Comparison of ENCODE assay signal across 9 mouse cellular contexts in genomic region chr9:21426525-21426924, GRCm38 (mm10). TPM values are rescaled to one million over a fixed set of nuclear protein-coding genes. Genes with fewer than 3 reads are reported as not detected.
DNase-seq lines count a peak whose midpoint lies in the region; ATAC-seq and TF ChIP-seq lines count a peak whose summit lies in the region.
"Had no signal": no experiment of that assay in that cellular context is flagged by ENCODE, and none has a peak within 500 bp of the region (broad histone marks: within the 10 kb centered on the region; RNA-seq: fewer than 3 reads in every experiment).

No protein-coding gene starts in this region.

- peak overlapping the region; percentile 41 for H3K4me3 ChIP-seq in cerebellum, adult 2 months (replicated peaks; ENCODE audit: insufficient read depth, low read depth, low read length)
- H3K4me3 ChIP-seq in liver, embryonic 11.5 days (ENCODE audit: low read depth, low read length) = peak overlapping the region; percentile 81
- H3K4me3 ChIP-seq in limb, embryonic 11.5 days (ENCODE audit: low read depth, low read length) = 0 out of 2 replicates have a peak overlapping the region, but pooled peaks have one; percentile 96
- H3K4me3 ChIP-seq in neural tube, embryonic 15.5 days (replicated peaks) = peak overlapping the region; percentile 97
- no peak overlapping the region for H3K4me3 ChIP-seq in left cerebral cortex, adult 2 months

- H3K36me3 ChIP-seq in liver, embryonic 11.5 days (ENCODE audit: control insufficient read depth, insufficient read depth, low read length) = peaks cover 10% of the 10 kb centered on the region; the same call in 1 of the 2 replicates
- no peaks in the 10 kb centered on the region; the same call in 1 of the 2 replicates for H3K36me3 ChIP-seq in limb, embryonic 11.5 days (ENCODE audit: control insufficient read depth, insufficient read depth, low read length)
- H3K36me3 ChIP-seq in neural tube, embryonic 15.5 days = peaks cover 1% of the 10 kb centered on the region; the same call in 1 of the 2 replicates

- H3K4me2 ChIP-seq in liver, embryonic 11.5 days = peak overlapping the region; percentile 96
- H3K4me2 ChIP-seq in limb, embryonic 11.5 days (ENCODE audit: low read depth, severe bottlenecking) = peak overlapping the region; percentile 84; the same call in 1 of the 2 replicates
- H3K4me2 ChIP-seq in neural tube, embryonic 15.5 days = peak overlapping the region; percentile 84

- TF ChIP-seq POLR2A in cerebellum, adult 2 months (IDR thresholded peaks at IDR 0.05; ENCODE audit: borderline replicate concordance, insufficient read depth, low read length) = no peak

- H3K9ac ChIP-seq in liver, embryonic 11.5 days (ENCODE audit: low read depth, low read length) = peak overlapping the region; percentile 92
- no peak overlapping the region for H3K9ac ChIP-seq in limb, embryonic 11.5 days (ENCODE audit: low read length)
- H3K9ac ChIP-seq in neural tube, embryonic 15.5 days (replicated peaks) = no peak overlapping the region

- no peak for ATAC-seq in liver, embryonic 11.5 days (replicated peaks; ENCODE audit: low FRiP score)
- ATAC-seq in limb, embryonic 11.5 days (ENCODE audit: insufficient number of reproducible peaks, low FRiP score, low TSS enrichment, low read depth) = no peak
- no peak for ATAC-seq in neural tube, embryonic 15.5 days (ENCODE audit: low FRiP score)

- H3K9me3 ChIP-seq in liver, embryonic 11.5 days (ENCODE audit: control insufficient read depth, low read length) = no peaks in the 10 kb centered on the region
- H3K9me3 ChIP-seq in limb, embryonic 11.5 days (ENCODE audit: control insufficient read depth, low read length) = no peaks in the 10 kb centered on the region
- H3K9me3 ChIP-seq in neural tube, embryonic 15.5 days (replicated peaks) = no peaks in the 10 kb centered on the region

- 38% methylated on average over 2 of the region's 2 CpGs for WGBS in cerebellum, adult 2 months
- 38% methylated on average over 2 of the region's 2 CpGs for WGBS in liver, embryonic 11.5 days
- WGBS in limb, embryonic 11.5 days = 78% methylated on average over 2 of the region's 2 CpGs
- 75% methylated on average over 2 of the region's 2 CpGs for WGBS in neural tube, embryonic 15.5 days

- TF ChIP-seq CTCF in cerebellum, adult 2 months (IDR thresholded peaks at IDR 0.05; ENCODE audit: borderline replicate concordance, insufficient read depth, low read depth, low read length) = no peak
- TF ChIP-seq CTCF in left cerebral cortex, adult 2 months (IDR thresholded peaks at IDR 0.05) = no peak

- intact Hi-C loops in left cerebral cortex, adult 2 months (cut with DNase I) = loop anchor here (5.0 kb wide), 1 partner anchor 36 kb away; no protein-coding TSS in a partner anchor

- DNase-seq in cerebellum, adult 2 months = no peak
- DNase-seq in cerebellum, postnatal 25 days = no peak
- DNase-seq in liver, embryonic 11.5 days (ENCODE audit: low spot score) = no peak
- DNase-seq in liver = no peak
- DNase-seq in limb, embryonic 11.5 days (ENCODE audit: low spot score) = no peak
- DNase-seq in left cerebral cortex, adult 2 months (ENCODE audit: extremely low spot score in 1 of 2, low spot score in 2 of 2) = no peak
- DNase-seq in adrenal gland, adult 2 months = no peak
- DNase-seq: embryo, embryonic 11 days had no signal

- no peaks in the 10 kb centered on the region for H3K27me3 ChIP-seq in cerebellum, adult 2 months (ENCODE audit: control insufficient read depth, insufficient read depth, low read length)
- H3K27me3 ChIP-seq in liver, embryonic 11.5 days (replicated peaks; ENCODE audit: control insufficient read depth, insufficient read depth, low read length) = no peaks in the 10 kb centered on the region
- no peaks in the 10 kb centered on the region for H3K27me3 ChIP-seq in limb, embryonic 11.5 days (ENCODE audit: control insufficient read depth, insufficient read depth, low read length)
- no peaks in the 10 kb centered on the region for H3K27me3 ChIP-seq in neural tube, embryonic 15.5 days (replicated peaks)

- peak overlapping the region; percentile 40; the same call in 1 of the 2 replicates for H3K27ac ChIP-seq in cerebellum, adult 2 months (ENCODE audit: insufficient read depth, low read length)
- no peak overlapping the region for H3K27ac ChIP-seq in liver, embryonic 11.5 days (ENCODE audit: low read depth, low read length)
- no peak overlapping the region for H3K27ac ChIP-seq in limb, embryonic 11.5 days (replicated peaks; ENCODE audit: low read depth, low read length)
- no peak overlapping the region for H3K27ac ChIP-seq in neural tube, embryonic 15.5 days (replicated peaks)
- H3K27ac ChIP-seq in left cerebral cortex, adult 2 months = no peak overlapping the region

- peaks cover 34% of the 10 kb centered on the region for H3K4me1 ChIP-seq in cerebellum, adult 2 months (ENCODE audit: control insufficient read depth, insufficient read depth, low read length)
- H3K4me1 ChIP-seq in liver, embryonic 11.5 days (replicated peaks; ENCODE audit: control insufficient read depth, insufficient read depth, low read length) = peaks cover 25% of the 10 kb centered on the region
- peaks cover 10% of the 10 kb centered on the region for H3K4me1 ChIP-seq in limb, embryonic 11.5 days (ENCODE audit: control insufficient read depth, insufficient read depth, low read length)
- H3K4me1 ChIP-seq in neural tube, embryonic 15.5 days = peaks cover 62% of the 10 kb centered on the region

RNA-seq across cellular contexts. Expression of gene Dnm2, which starts 1.8 kb away (rescaled TPM):
- 66.9 and 68.6 TPM in 2 replicates for polyA plus RNA-seq in cerebellum, adult 2 months (2012; rRNA removed)
- polyA plus RNA-seq in liver, embryonic 11.5 days (2014; fragmentation: Nextera tagmentation; extraction: Ambion mirVana) = 72.7 and 79.5 TPM in 2 replicates
- polyA plus RNA-seq in limb, embryonic 11.5 days (2014; fragmentation: Nextera tagmentation; extraction: Ambion mirVana) = 66.4 and 67.0 TPM in 2 replicates
- 58.5 and 63.7 TPM in 2 replicates for polyA plus RNA-seq in neural tube, embryonic 15.5 days (2015; fragmentation: Nextera tagmentation; extraction: Ambion mirVana)
- 10 to 100 TPM; 56.1 to 61.0 TPM for total RNA-seq in left cerebral cortex, adult 2 months (2021)
- 100 to 1,000 TPM in 1 of 2 experiments, 10 to 100 TPM in 1; 99.0 to 134 TPM for total RNA-seq in adrenal gland, adult 2 months (2021)
- polyA plus RNA-seq in adrenal gland, adult 2 months (2012; rRNA removed) = 328 and 381 TPM in 2 replicates

RNA-seq across cellular contexts. Expression of gene Qtrt1, which starts 14.9 kb away (rescaled TPM):
- polyA plus RNA-seq in cerebellum, adult 2 months (2012; rRNA removed) = 37.5 and 39.5 TPM in 2 replicates
- 59.2 and 60.2 TPM in 2 replicates for polyA plus RNA-seq in liver, embryonic 11.5 days (2014; fragmentation: Nextera tagmentation; extraction: Ambion mirVana)
- 48.3 and 50.3 TPM in 2 replicates for polyA plus RNA-seq in limb, embryonic 11.5 days (2014; fragmentation: Nextera tagmentation; extraction: Ambion mirVana)
- polyA plus RNA-seq in neural tube, embryonic 15.5 days (2015; fragmentation: Nextera tagmentation; extraction: Ambion mirVana) = 47.6 and 55.6 TPM in 2 replicates
- 10 to 100 TPM; 26.2 to 35.7 TPM for total RNA-seq in left cerebral cortex, adult 2 months (2021)
- 10 to 100 TPM; 13.1 to 15.9 TPM for total RNA-seq in adrenal gland, adult 2 months (2021)
- 23.4 and 28.6 TPM in 2 replicates for polyA plus RNA-seq in adrenal gland, adult 2 months (2012; rRNA removed)

RNA-seq across cellular contexts. Expression of gene Ilf3, which starts 58.9 kb away (rescaled TPM):
- 81.0 and 81.1 TPM in 2 replicates for polyA plus RNA-seq in cerebellum, adult 2 months (2012; rRNA removed)
- polyA plus RNA-seq in liver, embryonic 11.5 days (2014; fragmentation: Nextera tagmentation; extraction: Ambion mirVana) = 141 and 149 TPM in 2 replicates
- 268 and 285 TPM in 2 replicates for polyA plus RNA-seq in limb, embryonic 11.5 days (2014; fragmentation: Nextera tagmentation; extraction: Ambion mirVana)
- polyA plus RNA-seq in neural tube, embryonic 15.5 days (2015; fragmentation: Nextera tagmentation; extraction: Ambion mirVana) = 189 and 205 TPM in 2 replicates
- total RNA-seq in left cerebral cortex, adult 2 months (2021) = 10 to 100 TPM; 83.8 TPM
- 10 to 100 TPM; 51.0 to 60.1 TPM for total RNA-seq in adrenal gland, adult 2 months (2021)
- polyA plus RNA-seq in adrenal gland, adult 2 months (2012; rRNA removed) = 38.9 and 39.1 TPM in 2 replicates
